ENCODE assay signal across 9 mouse cellular contexts in the genomic region with DNA sequence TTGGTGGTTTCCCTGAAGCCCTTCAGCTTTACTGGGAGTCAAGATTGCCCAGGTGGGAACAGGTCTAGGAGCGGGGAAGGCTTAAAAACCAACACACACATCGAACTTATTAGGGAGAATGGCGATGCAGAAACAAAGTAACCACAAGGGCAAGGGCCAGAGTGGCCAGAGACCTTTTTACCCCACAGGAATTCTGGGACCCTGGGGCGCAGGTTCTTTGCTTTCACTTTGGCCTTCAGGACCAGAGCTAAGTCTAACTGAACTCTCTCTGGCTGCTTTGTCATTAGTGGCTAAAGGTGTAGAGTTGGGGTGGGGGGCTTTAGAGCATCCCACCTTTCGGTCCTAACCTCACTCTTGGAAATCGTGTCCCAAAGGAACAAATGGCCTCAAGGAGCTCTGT. TPM values are rescaled to one million over a fixed set of nuclear protein-coding genes. Genes with fewer than 3 reads are reported as not detected.
DNase-seq lines count a peak whose midpoint lies in the region; ATAC-seq and TF ChIP-seq lines count a peak whose summit lies in the region.
"Had no signal": no experiment of that assay in that cellular context is flagged by ENCODE, and none has a peak within 500 bp of the region (broad histone marks: within the 10 kb centered on the region; RNA-seq: fewer than 3 reads in every experiment).

No protein-coding gene starts in this region.

- peak overlapping the region; percentile 56 for H3K4me2 ChIP-seq in CH12.LX (ENCODE audit: insufficient read depth, low read depth, poor library complexity, severe bottlenecking)
- H3K4me2 ChIP-seq in forebrain, embryonic 13.5 days, result peak overlapping the region; percentile 88
- peak overlapping the region; percentile 39; the same call in 1 of the 2 replicates for H3K4me2 ChIP-seq in liver, embryonic 16.5 days (ENCODE audit: low read depth, low read length)

- no peak overlapping the region for H3K9ac ChIP-seq in CH12.LX (ENCODE audit: insufficient read depth, low read depth)
- H3K9ac ChIP-seq in forebrain, embryonic 13.5 days, result peak overlapping the region; percentile 100
- no peak overlapping the region for H3K9ac ChIP-seq in liver, embryonic 16.5 days (ENCODE audit: low read depth, low read length)

- no peaks in the 10 kb centered on the region for H3K9me3 ChIP-seq in heart, embryonic 10.5 days
- H3K9me3 ChIP-seq in CH12.LX (replicated peaks; ENCODE audit: low read length), result peaks cover 9% of the 10 kb centered on the region
- no peaks in the 10 kb centered on the region for H3K9me3 ChIP-seq in forebrain, embryonic 13.5 days (replicated peaks)
- H3K9me3 ChIP-seq in liver, embryonic 16.5 days (replicated peaks; ENCODE audit: control insufficient read depth, low read length), result no peaks in the 10 kb centered on the region

- H3K27me3 ChIP-seq in heart, embryonic 10.5 days (ENCODE audit: insufficient read depth, poor library complexity, severe bottlenecking), result peaks cover 100% of the 10 kb centered on the region
- H3K27me3 ChIP-seq in CH12.LX (replicated peaks), result peaks cover 92% of the 10 kb centered on the region
- peaks cover 14% of the 10 kb centered on the region; the same call in 1 of the 2 replicates for H3K27me3 ChIP-seq in forebrain, embryonic 13.5 days
- peaks cover 95% of the 10 kb centered on the region for H3K27me3 ChIP-seq in liver, embryonic 16.5 days (ENCODE audit: control insufficient read depth, insufficient read depth, low read depth, low read length)

- TF ChIP-seq POLR2A in CH12.LX (IDR thresholded peaks at IDR 0.05; ENCODE audit: low read depth, low read length), result no peak

- in situ Hi-C loops in CH12.LX (cut with MboI; ENCODE audit: low pct_ligation_motif_present, low pct_unique_long_range_greater_than_20kb, low sequenced_read_pairs), result no loop called here

- peak overlapping the region; percentile 48; the same call in 1 of the 2 replicates for H3K4me3 ChIP-seq in heart, embryonic 10.5 days
- H3K4me3 ChIP-seq in CH12.LX (replicated peaks in 1 of 3; ENCODE audit: low read depth in 2 of 3, low read length in 2 of 3, poor library complexity in 1 of 3), result peak overlapping the region in 1 of 3 experiments; percentile 20
- peak overlapping the region; percentile 96 for H3K4me3 ChIP-seq in forebrain, embryonic 13.5 days
- no peak overlapping the region for H3K4me3 ChIP-seq in liver, embryonic 16.5 days (ENCODE audit: low read depth, low read length)

- dilution Hi-C loops in CH12.LX (cut with MboI; ENCODE audit: extremely low pct_ligation_motif_present, extremely low pct_unique_long_range_greater_than_20kb, low sequenced_read_pairs), result no loop called here

- H3K4me1 ChIP-seq in heart, embryonic 10.5 days, result peaks cover 20% of the 10 kb centered on the region
- H3K4me1 ChIP-seq in CH12.LX (ENCODE audit: control insufficient read depth in 1 of 2, insufficient read depth in 2 of 2), result no peaks in the 10 kb centered on the region; a peak in 1 of 4 replicates
- peaks cover 74% of the 10 kb centered on the region for H3K4me1 ChIP-seq in forebrain, embryonic 13.5 days
- H3K4me1 ChIP-seq in liver, embryonic 16.5 days (ENCODE audit: control insufficient read depth, low read depth, low read length), result peaks cover 4% of the 10 kb centered on the region; the same call in 1 of the 2 replicates

- ATAC-seq in forebrain, embryonic 13.5 days, result no peak
- ATAC-seq in liver, embryonic 16.5 days (ENCODE audit: low read depth), result no peak
- no peak for ATAC-seq in erythroblast, adult 5-6 weeks (replicated peaks; ENCODE audit: low FRiP score, poor library complexity, severe bottlenecking)

- DNase-seq in heart, embryonic 10.5 days (ENCODE audit: low spot score), result no peak
- no peak for DNase-seq in heart, adult 11 months
- no peak for DNase-seq in CH12.LX (ENCODE audit: extremely low read depth)
- DNase-seq in ovary, postnatal 36 days (ENCODE audit: low spot score), result no peak
- no peak for DNase-seq in adrenal gland, postnatal 4 days (ENCODE audit: low spot score in 2 of 2)
- DNase-seq: embryo, embryonic 11 days had no signal

- no peak for TF ChIP-seq EP300 in CH12.LX (IDR thresholded peaks at IDR 0.05; ENCODE audit: low read length)

- H3K36me3 ChIP-seq in heart, embryonic 10.5 days, result no peaks in the 10 kb centered on the region
- H3K36me3 ChIP-seq in CH12.LX (replicated peaks in 1 of 2; ENCODE audit: control insufficient read depth in 1 of 2, insufficient read depth in 1 of 2, low read length in 1 of 2), result no peaks in the 10 kb centered on the region
- H3K36me3 ChIP-seq in forebrain, embryonic 13.5 days (ENCODE audit: poor library complexity, severe bottlenecking), result peaks cover 80% of the 10 kb centered on the region
- H3K36me3 ChIP-seq in liver, embryonic 16.5 days (ENCODE audit: control insufficient read depth, insufficient read depth), result no peaks in the 10 kb centered on the region

- no peak for TF ChIP-seq RAD21 in CH12.LX (IDR thresholded peaks at IDR 0.05; ENCODE audit: low read depth, low read length)

- H3K27ac ChIP-seq in heart, embryonic 10.5 days, result no peak overlapping the region
- H3K27ac ChIP-seq in CH12.LX (ENCODE audit: insufficient read depth, low read depth), result no peak overlapping the region
- peak overlapping the region; percentile 100 for H3K27ac ChIP-seq in forebrain, embryonic 13.5 days
- no peak overlapping the region for H3K27ac ChIP-seq in liver, embryonic 16.5 days (ENCODE audit: low read length)

- no peaks in the 10 kb centered on the region for H3K79me2 ChIP-seq in CH12.LX (replicated peaks; ENCODE audit: control insufficient read depth, extremely low read depth, insufficient read depth, poor library complexity, severe bottlenecking)

- 3% methylated on average over 6 of the region's 6 CpGs for WGBS in heart, embryonic 10.5 days
- 10% methylated on average over 6 of the region's 6 CpGs for WGBS in forebrain, embryonic 13.5 days
- 2% methylated on average over 6 of the region's 6 CpGs for WGBS in liver, embryonic 16.5 days (ENCODE audit: insufficient replicate concordance)

- TF ChIP-seq CTCF in CH12.LX (conservative IDR thresholded peaks at IDR 0.05 in 1 of 2, IDR thresholded peaks at IDR 0.05 in 1 of 2; ENCODE audit: low read depth in 2 of 2, low read length in 2 of 2), result no peak

TF ChIP-seq in CH12.LX, 34 proteins besides CTCF, POLR2A, EP300 and RAD21:
- TF ChIP-seq UBTF (IDR thresholded peaks at IDR 0.05; ENCODE audit: low read depth, low read length), result no peak
- no peak for TF ChIP-seq MEF2A (IDR thresholded peaks at IDR 0.05; ENCODE audit: borderline replicate concordance, low read depth, low read length)
- no peak for TF ChIP-seq CHD1 (IDR thresholded peaks at IDR 0.05; ENCODE audit: low read depth, low read length)
- TF ChIP-seq PAX5 (IDR thresholded peaks at IDR 0.05; ENCODE audit: low read length), result no peak
- TF ChIP-seq RCOR1 (conservative IDR thresholded peaks at IDR 0.05; ENCODE audit: low read depth, low read length), result no peak
- no peak for TF ChIP-seq KAT2A (IDR thresholded peaks at IDR 0.05; ENCODE audit: insufficient replicate concordance, low read length)
- no peak for TF ChIP-seq ELF1 (IDR thresholded peaks at IDR 0.05; ENCODE audit: low read depth, low read length)
- no peak for TF ChIP-seq SMC3 (IDR thresholded peaks at IDR 0.05; ENCODE audit: low read depth, low read length)

RNA-seq across cellular contexts. Expression of a gene that starts 38.4 kb away (rescaled TPM):
- 0.09 and 8.2 TPM in 2 replicates for polyA plus RNA-seq in heart, embryonic 10.5 days (2016; fragmentation: Nextera tagmentation; extraction: Ambion mirVana)
- 0.08 TPM in 1 of 2 replicates, not detected in the other for total RNA-seq in CH12.LX (2012; rRNA removed)
- not detected in 2 replicates for total RNA-seq in CH12.LX (2014; rRNA removed)
- polyA plus RNA-seq in CH12.LX (2012; ENCODE audit: insufficient read length, low read depth), result not detected in 2 replicates
- 0.18 and 0.26 TPM in 2 replicates for polyA plus RNA-seq in forebrain, embryonic 13.5 days (2015; fragmentation: Nextera tagmentation; extraction: Ambion mirVana)
- 4.8 and 6.3 TPM in 2 replicates for polyA plus RNA-seq in liver, embryonic 16.5 days (2015; fragmentation: Nextera tagmentation; extraction: Ambion mirVana)
- not detected in 2 replicates for total RNA-seq in erythroblast, adult 5-6 weeks (2015; ENCODE audit: low replicate concordance)
- not detected in 2 replicates for total RNA-seq in erythroblast, adult 5-6 weeks (2017; ENCODE audit: low replicate concordance)
- 1 to 10 TPM; 2.2 to 3.8 TPM for total RNA-seq in adrenal gland, postnatal 4 days (2021)
